Mouse (Mus musculus) liver, embryonic 13.5 days (tissue): ENCODE measurements around the gene Wipi1. TPM values are rescaled to one million over a fixed set of nuclear protein-coding genes. Genes with fewer than 3 reads are reported as not detected.
A peak's percentile ranks its signal among the peaks of the same experiment; 100 is the strongest.

Source experiments
- ATAC-seq: fragments of 200-750 bp; cut with Nextera tagmentation; 2 replicates; pipeline ENCODE4 v1.8.0; 2017; ENCODE audit warnings: low read depth, mild to moderate bottlenecking, moderate number of reproducible peaks, moderate library complexity
- DNase-seq: peaks from one replicate; pipeline ENCODE4 v3.0.0; 2022
- H3K27ac ChIP-seq: fragments of 300-500 bp; sonication (generic); 2 replicates; pipeline ENCODE4 v1.5.1; 2015; ENCODE audit warnings: moderate library complexity, mild to moderate bottlenecking, inconsistent platforms
- H3K27me3 ChIP-seq: fragments of 300-500 bp; sonication (generic); 2 replicates; pipeline ENCODE4 v1.6.1; 2015; ENCODE audit warnings: mild to moderate bottlenecking, inconsistent platforms
- H3K36me3 ChIP-seq: fragments of 300-500 bp; sonication (generic); 2 replicates; pipeline ENCODE4 v1.6.1; 2015; ENCODE audit warnings: mild to moderate bottlenecking, inconsistent platforms
- H3K4me1 ChIP-seq: fragments of 300-500 bp; sonication (generic); replicated peaks from 2 replicates; pipeline ENCODE4 v1.6.1; 2015; ENCODE audit warnings: inconsistent platforms
- H3K4me2 ChIP-seq: fragments of 300-500 bp; sonication (generic); 2 replicates; pipeline ENCODE4 v1.6.1; 2015; ENCODE audit warnings: inconsistent platforms, mild to moderate bottlenecking, moderate library complexity
- H3K4me3 ChIP-seq: fragments of 300-500 bp; sonication (generic); replicated peaks from 2 replicates; pipeline ENCODE4 v1.5.1; 2015; ENCODE audit warnings: mild to moderate bottlenecking, inconsistent platforms
- H3K9ac ChIP-seq: fragments of 300-500 bp; sonication (generic); 2 replicates; pipeline ENCODE4 v1.6.1; 2015; ENCODE audit warnings: mild to moderate bottlenecking, inconsistent platforms
- H3K9me3 ChIP-seq: fragments of 300-500 bp; sonication (generic); replicated peaks from 2 replicates; pipeline ENCODE4 v1.6.1; 2016; ENCODE audit warnings: inconsistent platforms
- WGBS: fragments of 180-500 bp; shearing (Covaris S2); methylation state at CpG from one replicate; pipeline ENCODE4 v1.1.7; 2015; ENCODE audit not compliant: insufficient replicate concordance; 5-methylcytosine and 5-hydroxymethylcytosine counted together
- polyA plus RNA-seq: library from polyadenylated mRNA; unstranded; fragments of >200 nt; fragmentation: Nextera tagmentation; extraction: Ambion mirVana; gene quantifications from 2 replicates; pipeline ENCODE4 v1.2.1, GENCODE M21; 2015

The Wipi1 gene
- polyA plus RNA-seq, 1 experiment from 2014 or later = 28.3 TPM

GRCm38 (mm10) chr11:109594761-109595160, 17.0 kb downstream of the Wipi1 start:
- H3K9ac ChIP-seq = no peak overlapping the region
- 0 out of 2 replicates have a peak, but pooled peaks cover 3% of the 10 kb centered on the region for H3K4me1 ChIP-seq
- no peaks in the 10 kb centered on the region for H3K9me3 ChIP-seq
- H3K4me2 ChIP-seq = no peak overlapping the region
- peaks cover 56% of the 10 kb centered on the region for H3K36me3 ChIP-seq
- H3K27me3 ChIP-seq = no peaks in the 10 kb centered on the region
- no peak for DNase-seq
- no peak overlapping the region for H3K27ac ChIP-seq
- no peak for ATAC-seq
- no peak overlapping the region for H3K4me3 ChIP-seq
- WGBS = 91% methylated on average over 8 of the region's 8 CpGs

- peaks cover 10% of the 10 kb centered on the region for H3K4me1 ChIP-seq
- H3K27ac ChIP-seq = 0 out of 2 replicates have a peak overlapping the region, but pooled peaks have one; percentile 20
- DNase-seq (no peak), ATAC-seq (0 out of 2 replicates have a peak, but pooled peaks have one; percentile 18)
- 57% methylated on average over 6 of the region's 6 CpGs for WGBS
- H3K9me3 ChIP-seq = no peaks in the 10 kb centered on the region
- no peaks in the 10 kb centered on the region for H3K27me3 ChIP-seq
- H3K36me3 ChIP-seq = peaks cover 42% of the 10 kb centered on the region
- no peak overlapping the region for H3K4me3 ChIP-seq
- no peak overlapping the region for H3K4me2 ChIP-seq
- H3K9ac ChIP-seq = no peak overlapping the region
Observed at GRCm38 (mm10) chr11:109593200-109593981, 18.4 kb downstream of the Wipi1 start.

GRCm38 (mm10) chr11:109591511-109591910, 20.3 kb downstream of the Wipi1 start:
- whole genome bisulfite sequencing = 86% methylated on average over 4 of the region's 4 CpGs
- no peak for ATAC-seq

GRCm38 (mm10) chr11:109590012-109590411, 21.8 kb downstream of the Wipi1 start:
- Histone ChIP-seq H3K4me3 (no peak overlapping the region), H3K9me3 (no peaks in the 10 kb centered on the region), H3K36me3 (peaks cover 13% of the 10 kb centered on the region), H3K27ac (no peak overlapping the region), H3K9ac (no peak overlapping the region), H3K27me3 (no peaks in the 10 kb centered on the region), H3K4me2 (no peak overlapping the region), H3K4me1 (peaks cover 41% of the 10 kb centered on the region)
- no peak for ATAC-seq
- 80% methylated on average over 8 of the region's 8 CpGs for WGBS
- no peak for DNase-seq

More at GRCm38 (mm10) chr11:109591511-109591910, 20.3 kb downstream of the Wipi1 start:
- DNase-seq = no peak
- Histone ChIP-seq H3K4me1 (peaks cover 28% of the 10 kb centered on the region), H3K4me2 (no peak overlapping the region), H3K36me3 (peaks cover 27% of the 10 kb centered on the region), H3K4me3 (no peak overlapping the region), H3K27ac (no peak overlapping the region), H3K9me3 (no peaks in the 10 kb centered on the region), H3K9ac (no peak overlapping the region), H3K27me3 (no peaks in the 10 kb centered on the region)

GRCm38 (mm10) chr11:109587638-109588374, 24.0 kb downstream of the Wipi1 start:
- peak overlapping the region; percentile 89 for H3K27ac ChIP-seq
- H3K9ac ChIP-seq = peak overlapping the region; percentile 67
- H3K27me3 ChIP-seq = no peaks in the 10 kb centered on the region
- H3K4me2 ChIP-seq = peak overlapping the region; percentile 73
- ATAC-seq = peak; percentile 94
- H3K4me1 ChIP-seq = peaks cover 63% of the 10 kb centered on the region
- peak overlapping the region; percentile 43 for H3K4me3 ChIP-seq
- H3K36me3 ChIP-seq = peaks cover 18% of the 10 kb centered on the region
- peak; percentile 75 for DNase-seq
- no peaks in the 10 kb centered on the region for H3K9me3 ChIP-seq
- WGBS = 13% methylated on average over 15 of the region's 15 CpGs

GRCm38 (mm10) chr11:109587019-109587418, 24.7 kb downstream of the Wipi1 start:
- Histone ChIP-seq H3K4me1 (peaks cover 63% of the 10 kb centered on the region), H3K4me2 (peak overlapping the region; percentile 73), H3K27ac (peak overlapping the region; percentile 89), H3K36me3 (peaks cover 26% of the 10 kb centered on the region), H3K9me3 (no peaks in the 10 kb centered on the region), H3K9ac (peak overlapping the region; percentile 67), H3K27me3 (no peaks in the 10 kb centered on the region), H3K4me3 (peak overlapping the region; percentile 43)
- 11% methylated on average over 13 of the region's 13 CpGs for WGBS
- ATAC-seq (peak; percentile 29; the same call in 1 of the 2 replicates), DNase-seq (peak; percentile 61)

- Histone ChIP-seq H3K9me3 (no peaks in the 10 kb centered on the region), H3K4me3 (no peak overlapping the region), H3K9ac (no peak overlapping the region), H3K36me3 (peaks cover 32% of the 10 kb centered on the region), H3K4me2 (no peak overlapping the region; the same call in 1 of the 2 replicates), H3K27ac (peak overlapping the region; percentile 89), H3K4me1 (peaks cover 63% of the 10 kb centered on the region), H3K27me3 (no peaks in the 10 kb centered on the region)
- no peak for ATAC-seq
- 43% methylated on average over 2 of the region's 2 CpGs for WGBS
- DNase-seq = no peak
Observed at GRCm38 (mm10) chr11:109586424-109586823, 25.3 kb downstream of the Wipi1 start.

DNA sequence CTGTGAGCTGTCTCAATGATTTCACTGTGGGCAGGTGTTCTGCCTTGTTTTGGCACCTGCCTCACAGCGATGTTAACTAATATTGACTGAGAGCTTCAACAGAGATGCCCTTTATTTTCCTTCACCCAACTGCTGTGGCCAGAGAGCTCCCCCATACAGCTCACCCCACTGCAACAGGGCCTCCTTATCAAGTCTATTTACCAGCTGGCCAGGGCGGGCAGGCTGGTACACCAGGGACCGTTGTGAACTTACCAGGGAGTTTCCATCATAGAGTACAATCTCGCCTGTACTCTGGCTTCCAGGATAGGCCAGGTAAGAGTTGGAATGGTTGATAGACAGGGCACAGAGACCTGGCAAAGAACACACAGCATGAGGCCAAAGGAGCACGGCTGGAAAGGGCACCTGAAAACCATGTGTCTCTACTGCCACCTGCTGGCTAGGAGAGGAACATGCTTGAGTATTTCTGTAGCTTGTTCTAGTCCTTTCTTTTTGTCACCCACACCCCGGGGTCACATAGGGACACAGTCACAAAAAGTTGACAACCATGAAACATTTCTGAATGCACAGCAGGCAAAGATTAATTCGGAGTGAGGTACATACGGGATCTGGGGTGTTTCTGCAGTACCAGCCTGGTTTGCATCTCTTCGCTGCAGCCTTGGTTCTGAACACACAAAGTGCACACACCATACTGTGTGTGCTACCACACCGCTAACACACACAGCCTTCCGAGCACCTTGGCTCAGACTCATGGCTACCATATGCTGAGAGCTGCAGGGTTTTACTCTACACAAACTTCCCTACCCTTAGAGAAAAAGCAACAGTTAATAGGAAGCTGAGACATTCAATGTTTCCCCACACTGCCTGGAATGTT, 26.7 kb downstream of the Wipi1 start:
- Histone ChIP-seq H3K36me3 (peaks cover 43% of the 10 kb centered on the region), H3K9ac (peak overlapping the region; percentile 55), H3K27ac (peak overlapping the region; percentile 80), H3K4me2 (peak overlapping the region; percentile 37), H3K4me1 (peaks cover 63% of the 10 kb centered on the region), H3K9me3 (no peaks in the 10 kb centered on the region), H3K4me3 (0 out of 2 replicates have a peak overlapping the region, but pooled peaks have one; percentile 5), H3K27me3 (no peaks in the 10 kb centered on the region)
- peak; percentile 67 for DNase-seq
- 33% methylated on average over 11 of the region's 11 CpGs for WGBS
- peak; percentile 56 for ATAC-seq

DNA sequence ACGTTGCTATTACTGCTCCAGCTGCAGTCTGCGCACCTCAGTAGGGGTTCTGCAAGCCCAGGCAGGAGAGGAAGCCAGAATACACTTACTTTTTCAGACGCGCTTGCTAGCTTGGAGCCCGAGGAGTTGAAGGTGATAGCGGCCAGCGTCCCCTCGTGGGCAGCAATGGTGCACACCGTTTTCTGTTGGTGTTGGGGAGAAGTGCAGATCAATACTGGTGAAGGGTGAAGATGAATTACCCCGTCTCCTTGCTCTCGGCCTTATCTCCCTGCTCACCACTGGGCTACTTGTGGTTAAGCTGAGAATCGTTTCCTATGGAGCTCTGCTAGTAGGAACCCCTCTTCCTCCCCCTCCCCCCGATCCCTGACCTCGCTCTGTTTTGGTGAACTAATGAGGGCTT, 27.8 kb downstream of the Wipi1 start:
- Histone ChIP-seq H3K4me2 (no peak overlapping the region), H3K4me1 (peaks cover 63% of the 10 kb centered on the region), H3K36me3 (peaks cover 54% of the 10 kb centered on the region), H3K4me3 (no peak overlapping the region), H3K27me3 (no peaks in the 10 kb centered on the region), H3K9me3 (no peaks in the 10 kb centered on the region), H3K27ac (peak overlapping the region; percentile 80), H3K9ac (peak overlapping the region; percentile 55)
- WGBS = 23% methylated on average over 14 of the region's 14 CpGs
- ATAC-seq (no peak), DNase-seq (peak; percentile 20)

DNA sequence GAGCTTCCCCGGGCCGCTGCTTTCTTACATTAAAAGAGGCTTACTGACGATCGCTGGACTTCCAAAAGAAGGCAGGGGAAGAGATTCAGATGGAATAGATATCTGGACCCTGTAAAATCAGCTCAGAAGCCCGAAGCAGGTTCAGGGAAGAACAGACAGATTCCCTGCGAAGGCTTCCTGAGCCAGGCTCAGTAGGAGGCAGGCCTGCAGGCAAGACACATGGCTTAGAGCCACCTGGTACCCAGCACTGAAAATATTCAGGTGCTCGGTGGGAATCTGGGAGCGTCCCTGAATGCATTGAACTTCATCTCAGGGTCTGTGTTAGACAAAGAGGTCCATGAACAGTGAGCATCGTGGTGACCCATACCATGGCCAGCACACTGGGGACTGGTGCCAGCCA, 31.8 kb downstream of the Wipi1 start:
- DNase-seq (no peak), ATAC-seq (no peak)
- no peak overlapping the region for H3K9ac ChIP-seq
- H3K9me3 ChIP-seq = no peaks in the 10 kb centered on the region
- no peak overlapping the region for H3K4me2 ChIP-seq
- peaks cover 36% of the 10 kb centered on the region for H3K4me1 ChIP-seq
- H3K4me3 ChIP-seq = no peak overlapping the region
- no peaks in the 10 kb centered on the region for H3K27me3 ChIP-seq
- H3K27ac ChIP-seq = no peak overlapping the region
- peaks cover 94% of the 10 kb centered on the region for H3K36me3 ChIP-seq
- 89% methylated on average over 9 of the region's 9 CpGs for WGBS

GRCm38 (mm10) chr11:109578536-109578935, 33.2 kb downstream of the Wipi1 start:
- Histone ChIP-seq H3K4me2 (no peak overlapping the region), H3K9me3 (no peaks in the 10 kb centered on the region), H3K36me3 (peaks cover 96% of the 10 kb centered on the region), H3K4me1 (peaks cover 21% of the 10 kb centered on the region), H3K27me3 (no peaks in the 10 kb centered on the region), H3K9ac (no peak overlapping the region), H3K4me3 (no peak overlapping the region), H3K27ac (no peak overlapping the region)
- WGBS = 77% methylated on average over 3 of the region's 3 CpGs
- DNase-seq (no peak), ATAC-seq (no peak)
